Mouse (Mus musculus) CH12.LX (cell line): ENCODE measurements around the gene Gm17364. TPM values are rescaled to one million over a fixed set of nuclear protein-coding genes. Genes with fewer than 3 reads are reported as not detected.
A peak's percentile ranks its signal among the peaks of the same experiment; 100 is the strongest.

ENCODE experiments used
- DNase-seq: peaks from one replicate; pipeline ENCODE4 v3.0.0-alpha.2; 2013; ENCODE audit errors: extremely low read depth
- H3K27ac ChIP-seq: 2 replicates; pipeline ENCODE4 v1.5.1; 2012; ENCODE audit warnings: low read depth, mild to moderate bottlenecking, control low read depth, moderate library complexity; ENCODE audit not compliant: insufficient read depth
- H3K27me3 ChIP-seq: replicated peaks from 2 replicates; pipeline ENCODE3; 2012; ENCODE audit warnings: inconsistent platforms
- H3K36me3 ChIP-seq, 2 experiments: replicated peaks in 1 of 2; 2 replicates each; pipeline versions ENCODE3 to v1.6.1; 2012; ENCODE audit warnings: inconsistent platforms in 1 of 2, low read length in 1 of 2, mild to moderate bottlenecking in 1 of 2, mixed read lengths in 1 of 2, moderate library complexity in 1 of 2; ENCODE audit not compliant: control insufficient read depth in 1 of 2, insufficient read depth in 1 of 2
- H3K4me1 ChIP-seq, 2 experiments: 2 replicates each; pipeline ENCODE4 v1.6.1; 2012; ENCODE audit warnings: inconsistent platforms in 1 of 2, moderate library complexity in 1 of 2; ENCODE audit not compliant: insufficient read depth in 2 of 2, control insufficient read depth in 1 of 2
- H3K4me2 ChIP-seq: 2 replicates; pipeline ENCODE4 v1.6.1; 2012; ENCODE audit warnings: low read depth, mild to moderate bottlenecking, control low read depth; ENCODE audit not compliant: poor library complexity, insufficient read depth, severe bottlenecking
- H3K4me3 ChIP-seq, 3 experiments: fragments of 150-350 bp in 1 of 3; sonication (generic) in 1 of 3; replicated peaks in 1 of 3; 2 replicates each; pipeline versions ENCODE3 to v1.5.1; 2011 to 2012; ENCODE audit warnings: low read depth in 2 of 3, low read length in 2 of 3, mild to moderate bottlenecking in 2 of 3, moderate library complexity in 2 of 3, control low read depth in 1 of 3, improper control_type of control experiment in 1 of 3, inconsistent platforms in 1 of 3, mixed read lengths in 1 of 3; ENCODE audit not compliant: poor library complexity in 1 of 3
- H3K79me2 ChIP-seq: replicated peaks from 2 replicates; pipeline ENCODE4 v1.6.1; 2012; ENCODE audit warnings: mild to moderate bottlenecking, moderate library complexity; ENCODE audit not compliant: control insufficient read depth, poor library complexity, insufficient read depth, severe bottlenecking; ENCODE audit errors: extremely low read depth
- H3K9ac ChIP-seq: 2 replicates; pipeline ENCODE4 v1.6.1; 2012; ENCODE audit warnings: low read depth, mild to moderate bottlenecking, control low read depth, moderate library complexity; ENCODE audit not compliant: insufficient read depth
- H3K9me3 ChIP-seq: replicated peaks from 2 replicates; pipeline ENCODE3; 2012; ENCODE audit warnings: low read length, inconsistent platforms, mixed read lengths
- CHD2 ChIP-seq: IDR thresholded peaks from 2 replicates; pipeline ENCODE4 v1.6.1; 2011; ENCODE audit warnings: low read length, improper control_type of control experiment
- CTCF ChIP-seq, 2 experiments: IDR thresholded peaks in 1 of 2; conservative IDR thresholded peaks in 1 of 2; 2 replicates each; pipeline ENCODE4 v1.5.1; 2011 to 2012; ENCODE audit warnings: low read depth in 2 of 2, low read length in 2 of 2, improper control_type of control experiment in 1 of 2, inconsistent platforms in 1 of 2, mild to moderate bottlenecking in 1 of 2, moderate library complexity in 1 of 2
- GABPA ChIP-seq: IDR thresholded peaks from 2 replicates; pipeline ENCODE4 v1.6.1; 2012; ENCODE audit warnings: low read depth, low read length, improper control_type of control experiment, inconsistent platforms; ENCODE audit not compliant: insufficient replicate concordance
- HCFC1 ChIP-seq: IDR thresholded peaks from 2 replicates; pipeline ENCODE4 v1.6.1; 2012; ENCODE audit warnings: low read depth, mild to moderate bottlenecking, inconsistent platforms, low read length, improper control_type of control experiment
- IRF4 ChIP-seq: IDR thresholded peaks from 2 replicates; pipeline ENCODE4 v1.6.1; 2014; ENCODE audit warnings: low read depth, mild to moderate bottlenecking, inconsistent platforms, low read length, improper control_type of control experiment
- JUND ChIP-seq: conservative IDR thresholded peaks from 2 replicates; pipeline ENCODE4 v1.6.1; 2011; ENCODE audit warnings: low read depth, low read length, improper control_type of control experiment
- KAT2A ChIP-seq: IDR thresholded peaks from 2 replicates; pipeline ENCODE4 v1.6.1; 2012; ENCODE audit warnings: low read length, improper control_type of control experiment, inconsistent platforms; ENCODE audit not compliant: insufficient replicate concordance
- MXI1 ChIP-seq: IDR thresholded peaks from 2 replicates; pipeline ENCODE4 v1.6.1; 2011; ENCODE audit warnings: mild to moderate bottlenecking, low read depth, low read length, improper control_type of control experiment
- POLR2AphosphoS2 ChIP-seq: IDR thresholded peaks from 2 replicates; pipeline ENCODE4 v1.6.1; 2011; ENCODE audit warnings: low read depth, low read length, improper control_type of control experiment
- RCOR1 ChIP-seq: conservative IDR thresholded peaks from 2 replicates; pipeline ENCODE4 v1.6.1; 2012; ENCODE audit warnings: low read depth, mild to moderate bottlenecking, inconsistent platforms, low read length, improper control_type of control experiment
- SIN3A ChIP-seq: IDR thresholded peaks from 2 replicates; pipeline ENCODE4 v1.6.1; 2012; ENCODE audit warnings: low read length, improper control_type of control experiment, inconsistent platforms
- SMC3 ChIP-seq: IDR thresholded peaks from 2 replicates; pipeline ENCODE4 v1.6.1; 2011; ENCODE audit warnings: low read depth, low read length, improper control_type of control experiment
- TCF12 ChIP-seq: IDR thresholded peaks from 2 replicates; pipeline ENCODE4 v1.6.1; 2014; ENCODE audit warnings: low read depth, mild to moderate bottlenecking, inconsistent platforms, low read length, improper control_type of control experiment
- UBTF ChIP-seq: IDR thresholded peaks from 2 replicates; pipeline ENCODE4 v1.6.1; 2012; ENCODE audit warnings: low read depth, mild to moderate bottlenecking, inconsistent platforms, low read length, improper control_type of control experiment, moderate library complexity
- ZC3H11A ChIP-seq: IDR thresholded peaks from 2 replicates; pipeline ENCODE4 v1.6.1; 2012; ENCODE audit warnings: low read depth, mild to moderate bottlenecking, inconsistent platforms, low read length, improper control_type of control experiment
- ZNF384 ChIP-seq: IDR thresholded peaks from 2 replicates; pipeline ENCODE4 v1.6.1; 2012; ENCODE audit warnings: low read depth, low read length, improper control_type of control experiment, inconsistent platforms
- dilution Hi-C: fragments of 300-500 bp; cut with MboI; formaldehyde crosslinking; loops from 2 replicates; pipeline ENCODE4 v1.14.3; 2020; ENCODE audit warnings: low sequenced_read_pairs; ENCODE audit not compliant: extremely low pct_unique_long_range_greater_than_20kb, extremely low pct_ligation_motif_present
- in situ Hi-C: fragments of 300-500 bp; cut with MboI; formaldehyde crosslinking; loops from 3 replicates; pipeline ENCODE4 v1.14.3; 2019; ENCODE audit warnings: low sequenced_read_pairs, low pct_ligation_motif_present, low pct_unique_long_range_greater_than_20kb, mixed read lengths
- polyA plus RNA-seq: library from polyadenylated mRNA; unstranded; fragments of >175 nt; gene quantifications from 2 replicates; pipeline ENCODE4 v1.2.1, GENCODE M21; 2012; ENCODE audit warnings: low read depth; ENCODE audit not compliant: insufficient read length
- total RNA-seq, 2 experiments: library from RNA; depleted of rRNA; stranded (reverse); fragments of 300-350 nt in 1 of 2; fragments of >200 nt in 1 of 2; gene quantifications; 2 replicates each; pipeline ENCODE4 v1.2.3; 2012 to 2014

Gm17364 gene
- total and polyA plus RNA-seq, 3 experiments, result 17.3 TPM; not detected in 2

DNA sequence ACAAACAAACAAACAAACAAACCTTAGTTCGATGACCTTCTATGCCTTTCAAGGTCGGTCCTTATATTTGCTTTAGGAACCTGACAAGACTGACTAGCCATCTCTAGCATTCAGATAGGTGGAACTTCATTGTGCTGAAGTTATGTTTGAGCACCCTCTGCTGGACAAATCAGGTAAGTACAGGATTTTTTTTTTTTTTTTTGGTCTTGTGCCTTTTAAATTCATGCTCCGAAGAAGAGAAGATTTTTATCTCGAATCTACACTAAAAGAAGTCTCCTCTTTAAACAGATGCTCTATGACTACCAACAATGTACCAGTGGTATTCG is 35.0 kb downstream of the Gm17364 start:
- dilution Hi-C loops, result no loop called here
- Histone ChIP-seq H3K9me3 (peaks cover 5% of the 10 kb centered on the region), H3K4me1 (peaks cover 0 to 25% of the 10 kb centered on the region in 2 experiments; a peak in 2 of 4 replicates), H3K27ac (no peak overlapping the region), H3K27me3 (no peaks in the 10 kb centered on the region), H3K4me2 (peak overlapping the region; percentile 2; the same call in 1 of the 2 replicates), H3K4me3 (no peak overlapping the region), H3K79me2 (no peaks in the 10 kb centered on the region), H3K36me3 (no peaks in the 10 kb centered on the region), H3K9ac (no peak overlapping the region)
- TF ChIP-seq JUND (peak; percentile 41; the same call in 1 of the 2 replicates), IRF4 (no peak), SIN3A (peak; percentile 35; the same call in 1 of the 2 replicates), SMC3 (peak; percentile 89), GABPA (no peak), UBTF (no peak), HCFC1 (no peak), KAT2A (no peak), TCF12 (no peak), MXI1 (no peak), CTCF (conservative IDR thresholded peaks at IDR 0.05 in 1 of 2, IDR thresholded peaks at IDR 0.05 in 1 of 2; ENCODE audit: low read depth in 2 of 2, low read length in 2 of 2) (peak; percentile 52 to 96), ZC3H11A (peak; percentile 81), ZNF384 (peak; percentile 99)
- DNase-seq, result peak; percentile 59
- in situ Hi-C loops, result loop anchor here (10.0 to 25.0 kb wide), 3 partner anchors 154 to 394 kb away; partner anchors contain the start of genes Pak1ip1 and Tmem14c

- Histone ChIP-seq H3K9me3 (peaks cover 5% of the 10 kb centered on the region), H3K9ac (no peak overlapping the region), H3K4me2 (no peak overlapping the region), H3K4me1 (peaks cover 0 to 25% of the 10 kb centered on the region in 2 experiments; a peak in 2 of 4 replicates)
- DNase-seq, result no peak
- in situ Hi-C loops, result loop anchor here (10.0 to 25.0 kb wide), 3 partner anchors 153 to 393 kb away; partner anchors contain the start of genes Pak1ip1 and Tmem14c
- TF ChIP-seq ZC3H11A (no peak), CHD2 (no peak), POLR2AphosphoS2 (no peak), RCOR1 (no peak)
- TF ChIP-seq, all 38 proteins: peak for 0
- H3K27ac ChIP-seq, result no peak overlapping the region
- H3K4me3 ChIP-seq, result no peak overlapping the region
- no peaks in the 10 kb centered on the region for H3K79me2 ChIP-seq
- H3K27me3 ChIP-seq, result no peaks in the 10 kb centered on the region
- no peaks in the 10 kb centered on the region for H3K36me3 ChIP-seq
- dilution Hi-C loops, result no loop called here
These were observed 35.6 kb downstream of the Gm17364 start for GRCm38 (mm10) chr13:41238035-41238804.
